Mouse (Mus musculus) E14TG2a.4 (cell line): ENCODE measurements around the gene Cdh19.

Source experiments
- H3K27me3 ChIP-seq: 2 replicates; pipeline ENCODE4 v1.6.1; 2014; ENCODE audit warnings: low read length, control low read depth; ENCODE audit not compliant: insufficient read depth
- H3K36me3 ChIP-seq: 2 replicates; pipeline ENCODE4 v1.6.1; 2014; ENCODE audit warnings: low read length, control low read depth; ENCODE audit not compliant: insufficient read depth
- H3K4me1 ChIP-seq: replicated peaks from 2 replicates; pipeline ENCODE4 v1.6.1; 2014; ENCODE audit warnings: low read depth, low read length, control low read depth
- H3K4me3 ChIP-seq: replicated peaks from 2 replicates; pipeline ENCODE4 v1.5.1; 2014; ENCODE audit warnings: mild to moderate bottlenecking, low read length
- H3K9me3 ChIP-seq: 2 replicates; pipeline ENCODE4 v1.6.1; 2014; ENCODE audit warnings: low read length, control low read depth
- CTCF ChIP-seq: conservative IDR thresholded peaks from 2 replicates; pipeline ENCODE4 v1.5.1; 2014; ENCODE audit warnings: low read length
- NANOG ChIP-seq: IDR thresholded peaks from 2 replicates; pipeline ENCODE4 v1.6.1; 2014; ENCODE audit warnings: borderline replicate concordance, low read length, mixed read lengths
- POU5F1 ChIP-seq: IDR thresholded peaks from 2 replicates; pipeline ENCODE4 v1.6.1; 2014; ENCODE audit warnings: low read length, borderline replicate concordance

Gene Cdh19

DNA sequence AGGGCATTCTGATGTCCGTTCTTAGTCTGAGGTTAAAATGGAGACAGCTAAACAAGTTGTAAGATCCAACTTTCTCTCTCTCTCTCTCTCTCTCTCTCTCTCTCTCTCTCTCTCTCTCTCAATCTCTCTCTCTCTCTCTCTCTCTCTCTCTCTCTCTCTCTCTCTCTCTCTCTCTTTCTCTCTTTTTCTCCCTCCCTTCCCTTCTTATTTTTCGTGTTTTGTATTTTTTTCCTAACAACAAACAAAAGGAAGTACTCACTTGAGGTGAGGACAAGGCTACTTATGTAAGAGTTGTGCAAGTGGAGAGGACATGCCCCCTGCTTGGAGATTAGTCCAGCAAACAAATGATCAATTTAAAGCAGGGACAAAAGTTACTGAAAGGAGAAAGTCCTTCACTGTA is at the start of gene Cdh19:
TSS of gene Cdh19 (minus strand) at position 101 of the 400 bp plus-strand sequence.
- TF ChIP-seq NANOG (no peak), CTCF (no peak), POU5F1 (no peak)
- Histone ChIP-seq H3K4me3 (no peak within 1 kb of the TSS), H3K36me3 (no peaks in the 10 kb centered on the region), H3K27me3 (no peaks in the 10 kb centered on the region), H3K4me1 (no peaks in the 10 kb centered on the region), H3K9me3 (no peaks in the 10 kb centered on the region)

DNA sequence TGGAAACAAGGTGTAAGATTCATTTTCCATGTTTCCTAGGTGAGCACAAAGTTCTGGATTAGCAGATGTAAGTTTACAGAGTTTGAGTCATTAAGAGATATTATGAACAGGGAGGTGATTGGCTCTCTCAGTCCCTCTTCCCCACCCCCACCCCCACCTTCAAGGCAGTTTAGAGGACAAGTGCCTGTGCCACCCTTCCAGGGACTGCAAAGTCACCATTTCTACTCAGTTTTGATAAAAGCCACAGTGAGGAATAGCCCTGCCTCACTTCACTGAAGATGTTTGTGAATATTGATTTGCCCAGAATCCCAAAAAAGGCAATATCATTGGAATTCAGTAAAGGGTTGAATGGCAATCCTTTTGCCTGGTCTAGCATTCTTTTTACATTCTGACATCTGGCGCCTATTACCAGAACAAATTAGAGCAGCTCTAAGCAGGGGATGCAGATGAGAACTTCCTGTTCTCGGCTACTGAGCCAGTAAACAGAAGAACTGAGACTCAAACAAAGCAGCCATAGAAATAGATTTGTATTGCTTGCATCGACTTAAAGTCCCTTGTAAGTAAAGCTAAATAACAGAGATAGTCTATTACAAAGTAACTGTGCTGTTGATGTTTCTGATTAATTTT is 43.2 kb upstream of the Cdh19 start:
- no peaks in the 10 kb centered on the region for H3K9me3 ChIP-seq
- no peak overlapping the region for H3K4me3 ChIP-seq
- H3K36me3 ChIP-seq: no peaks in the 10 kb centered on the region
- no peaks in the 10 kb centered on the region for H3K4me1 ChIP-seq
- TF ChIP-seq NANOG (no peak), POU5F1 (no peak), CTCF (no peak)
- no peaks in the 10 kb centered on the region for H3K27me3 ChIP-seq

DNA sequence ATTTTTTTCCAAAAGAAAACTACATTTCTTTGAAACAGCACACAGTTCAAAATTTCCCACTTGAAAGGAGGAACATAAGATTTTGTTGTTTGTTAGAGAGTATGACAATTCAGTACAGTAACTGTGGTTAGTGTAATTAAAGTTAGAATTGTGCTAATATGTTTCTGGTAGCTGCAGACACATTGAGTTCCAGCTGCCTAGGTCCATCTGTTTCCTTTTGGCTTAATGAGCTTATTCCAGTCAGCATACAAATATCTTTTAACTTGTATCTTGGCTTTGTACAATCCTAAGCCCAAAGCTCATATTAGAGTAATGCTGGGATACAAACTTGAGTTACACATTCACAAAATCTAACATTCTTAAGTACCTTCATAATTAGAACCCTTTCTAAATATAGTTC is 40.3 kb upstream of the Cdh19 start:
- H3K27me3 ChIP-seq: no peaks in the 10 kb centered on the region
- H3K4me3 ChIP-seq: no peak overlapping the region
- H3K9me3 ChIP-seq: no peaks in the 10 kb centered on the region
- TF ChIP-seq POU5F1: no peak
- no peak for TF ChIP-seq CTCF
- TF ChIP-seq NANOG: no peak
- no peaks in the 10 kb centered on the region for H3K36me3 ChIP-seq
- no peaks in the 10 kb centered on the region for H3K4me1 ChIP-seq

DNA sequence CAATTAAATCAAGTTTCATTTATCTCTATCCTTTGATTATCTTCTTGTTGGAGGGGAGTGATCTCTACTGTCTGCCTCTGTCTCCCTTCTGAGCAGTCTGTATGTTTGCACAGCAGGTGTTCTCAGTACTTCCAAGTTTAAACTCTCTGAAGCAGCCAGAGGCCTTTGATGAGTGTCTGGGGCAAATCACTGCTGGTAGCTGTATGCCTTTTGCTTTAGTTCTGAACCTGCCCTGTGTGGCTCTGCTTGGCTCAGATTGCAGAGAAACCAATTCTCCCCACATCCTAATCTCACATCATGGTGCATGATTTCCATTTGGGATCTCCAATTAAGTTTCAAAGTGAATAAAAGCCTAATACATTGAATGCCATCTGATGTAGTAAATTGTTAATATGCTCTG is 12.4 kb upstream of the Cdh19 start:
- no peaks in the 10 kb centered on the region for H3K9me3 ChIP-seq
- H3K36me3 ChIP-seq: no peaks in the 10 kb centered on the region
- no peak for TF ChIP-seq NANOG
- no peak for TF ChIP-seq CTCF
- no peak for TF ChIP-seq POU5F1
- no peaks in the 10 kb centered on the region for H3K4me1 ChIP-seq
- H3K4me3 ChIP-seq: no peak overlapping the region
- H3K27me3 ChIP-seq: no peaks in the 10 kb centered on the region

DNA sequence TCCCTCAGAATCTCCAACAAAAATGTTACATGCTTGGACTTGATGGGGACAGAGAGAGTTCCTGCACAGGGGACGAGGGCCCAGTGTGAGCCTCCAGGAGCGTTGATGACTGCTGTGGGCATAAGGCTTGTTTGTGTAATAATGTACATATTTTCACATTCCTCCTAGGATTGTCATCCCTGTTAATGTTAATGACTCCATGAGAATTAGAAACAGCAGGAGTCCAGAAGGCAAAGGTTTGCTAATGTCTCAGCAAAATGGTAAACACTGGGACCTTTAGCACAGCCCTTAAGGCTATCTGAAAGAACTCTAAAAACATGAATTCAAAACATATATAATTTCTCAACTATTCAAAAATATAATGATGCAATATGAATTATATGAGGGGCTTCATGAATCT is 8.2 kb downstream of the Cdh19 start:
- H3K4me3 ChIP-seq: no peak overlapping the region
- no peaks in the 10 kb centered on the region for H3K27me3 ChIP-seq
- peaks cover 5% of the 10 kb centered on the region; the same call in 1 of the 2 replicates for H3K4me1 ChIP-seq
- no peak for TF ChIP-seq POU5F1
- no peak for TF ChIP-seq NANOG
- TF ChIP-seq CTCF: no peak
- no peaks in the 10 kb centered on the region for H3K36me3 ChIP-seq
- no peaks in the 10 kb centered on the region for H3K9me3 ChIP-seq

DNA sequence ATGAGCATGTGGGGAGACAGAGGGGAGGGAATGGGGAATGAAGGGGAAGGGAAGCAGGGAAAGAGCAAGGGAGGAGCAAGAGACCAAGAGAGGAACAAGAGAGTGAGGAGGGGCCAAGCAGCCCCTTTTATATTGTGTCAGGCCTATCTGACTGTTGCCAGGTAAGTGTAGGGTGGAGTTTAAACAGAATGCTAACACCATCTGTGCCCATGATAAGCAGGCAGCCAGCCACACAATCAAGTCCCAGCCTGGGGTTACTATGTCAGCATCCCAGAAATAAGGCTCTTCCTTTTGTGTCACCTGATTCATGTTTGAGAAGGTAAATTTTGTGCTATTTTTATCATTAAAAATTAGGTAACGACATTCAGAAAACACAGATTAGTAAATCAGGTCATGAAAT is 67.6 kb downstream of the Cdh19 start:
- Histone ChIP-seq H3K4me3 (no peak overlapping the region), H3K9me3 (no peaks in the 10 kb centered on the region), H3K36me3 (no peaks in the 10 kb centered on the region), H3K4me1 (peaks cover 12% of the 10 kb centered on the region), H3K27me3 (no peaks in the 10 kb centered on the region)
- TF ChIP-seq CTCF (no peak), NANOG (no peak), POU5F1 (no peak)

DNA sequence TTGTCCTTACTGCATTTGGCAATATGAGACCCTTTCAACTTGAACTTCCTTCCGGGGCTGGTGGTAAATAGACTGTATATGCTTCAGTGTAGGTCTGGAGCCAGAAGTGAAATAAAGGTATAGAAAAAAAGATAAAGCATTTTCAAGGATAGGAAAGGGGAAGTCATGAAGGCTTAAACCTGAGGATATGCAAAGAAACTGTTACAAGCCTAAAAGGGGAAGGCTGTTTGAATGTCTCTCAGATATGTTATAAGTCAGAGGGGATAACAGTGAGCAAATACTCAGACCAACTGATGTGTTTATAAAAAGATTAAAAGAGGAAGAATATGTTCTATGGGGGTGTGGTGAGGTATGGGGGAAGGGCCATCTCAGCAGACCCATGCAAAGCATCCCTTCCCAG is 68.2 kb downstream of the Cdh19 start:
- Histone ChIP-seq H3K4me3 (no peak overlapping the region), H3K9me3 (no peaks in the 10 kb centered on the region), H3K4me1 (peaks cover 16% of the 10 kb centered on the region), H3K27me3 (no peaks in the 10 kb centered on the region), H3K36me3 (no peaks in the 10 kb centered on the region)
- no peak for TF ChIP-seq NANOG
- no peak for TF ChIP-seq CTCF
- no peak for TF ChIP-seq POU5F1

DNA sequence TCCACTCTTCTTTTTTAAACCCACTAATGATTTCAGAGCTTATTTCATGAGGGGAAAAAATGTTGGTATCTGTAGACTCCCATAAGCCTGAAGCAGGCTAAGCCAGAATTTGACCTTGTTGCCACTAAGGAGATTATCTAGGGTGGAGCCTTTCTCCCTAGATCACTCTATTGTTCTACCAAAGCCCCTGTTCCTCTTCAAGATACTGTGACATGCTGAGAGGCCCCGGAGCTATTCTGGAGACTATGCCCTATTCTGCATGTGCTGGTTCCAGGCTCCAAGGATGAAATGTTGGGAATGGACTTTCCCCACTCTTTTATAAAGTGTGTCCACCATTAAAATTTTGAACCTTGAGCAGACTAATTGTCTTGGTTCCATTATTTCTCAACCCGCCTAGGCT is 73.1 kb downstream of the Cdh19 start:
- TF ChIP-seq CTCF: no peak
- 0 out of 2 replicates have a peak, but pooled peaks have one; percentile 26 for TF ChIP-seq NANOG
- no peak for TF ChIP-seq POU5F1
- H3K4me3 ChIP-seq: no peak overlapping the region
- no peaks in the 10 kb centered on the region for H3K27me3 ChIP-seq
- no peaks in the 10 kb centered on the region for H3K36me3 ChIP-seq
- H3K9me3 ChIP-seq: no peaks in the 10 kb centered on the region
- H3K4me1 ChIP-seq: peaks cover 24% of the 10 kb centered on the region
